Mouse (Mus musculus) gastrocnemius, adult 2 months (tissue): ENCODE measurements around the gene Lhpp. TPM values are rescaled to one million over a fixed set of nuclear protein-coding genes. Genes with fewer than 3 reads are reported as not detected.

Source experiments
- DNase-seq: peaks from one replicate; pipeline ENCODE4 v3.0.0; 2022
- H3K27ac ChIP-seq: fragments of 200-600 bp; 2 replicates; pipeline ENCODE4 v1.8.1; 2022; ENCODE audit warnings: mild to moderate bottlenecking
- H3K4me3 ChIP-seq: fragments of 200-600 bp; 2 replicates; pipeline ENCODE4 v1.8.1; 2022; ENCODE audit warnings: mild to moderate bottlenecking, moderate library complexity
- CTCF ChIP-seq: fragments of 200-600 bp; IDR thresholded peaks from 2 replicates; pipeline ENCODE4 v1.8.1; 2022; ENCODE audit warnings: antibody characterized with exemption, mild to moderate bottlenecking, moderate library complexity
- intact Hi-C: fragments of 180-260 bp; cut with DNase I; formaldehyde crosslinking; loops from one replicate; pipeline ENCODE4 v1.15.1; 2025
- total RNA-seq, 2 experiments: library from RNA; stranded (reverse); gene quantifications; 2 replicates each; pipeline ENCODE4 v1.2.3; 2021

The Lhpp gene
- total RNA-seq, 2 experiments from 2014 or later, result 10.8 to 11.1 TPM

DNA sequence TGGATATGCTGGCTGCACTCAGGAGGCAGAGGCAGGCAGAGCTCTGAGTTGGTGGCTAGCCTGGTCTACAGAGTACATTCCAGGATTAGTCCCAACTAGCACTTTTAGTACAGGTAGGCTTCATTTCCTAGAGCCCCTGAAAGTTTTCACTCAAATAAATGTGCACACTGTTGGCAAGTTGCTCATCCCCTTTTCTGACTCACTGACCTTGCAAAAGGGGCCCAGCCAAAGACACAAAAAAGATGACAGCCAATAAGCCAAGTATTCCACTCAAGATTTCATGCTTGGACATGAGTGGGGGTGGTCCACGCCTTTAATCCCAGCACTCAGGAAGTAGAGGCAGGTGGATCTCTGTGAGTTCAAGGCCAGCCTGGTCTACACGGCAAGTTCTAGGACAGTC lies 29.0 kb upstream of the Lhpp start:
- intact Hi-C loops, result no loop called here
- Histone ChIP-seq H3K4me3 (no peak overlapping the region), H3K27ac (no peak overlapping the region)
- TF ChIP-seq CTCF, result no peak
- DNase-seq, result no peak

DNA sequence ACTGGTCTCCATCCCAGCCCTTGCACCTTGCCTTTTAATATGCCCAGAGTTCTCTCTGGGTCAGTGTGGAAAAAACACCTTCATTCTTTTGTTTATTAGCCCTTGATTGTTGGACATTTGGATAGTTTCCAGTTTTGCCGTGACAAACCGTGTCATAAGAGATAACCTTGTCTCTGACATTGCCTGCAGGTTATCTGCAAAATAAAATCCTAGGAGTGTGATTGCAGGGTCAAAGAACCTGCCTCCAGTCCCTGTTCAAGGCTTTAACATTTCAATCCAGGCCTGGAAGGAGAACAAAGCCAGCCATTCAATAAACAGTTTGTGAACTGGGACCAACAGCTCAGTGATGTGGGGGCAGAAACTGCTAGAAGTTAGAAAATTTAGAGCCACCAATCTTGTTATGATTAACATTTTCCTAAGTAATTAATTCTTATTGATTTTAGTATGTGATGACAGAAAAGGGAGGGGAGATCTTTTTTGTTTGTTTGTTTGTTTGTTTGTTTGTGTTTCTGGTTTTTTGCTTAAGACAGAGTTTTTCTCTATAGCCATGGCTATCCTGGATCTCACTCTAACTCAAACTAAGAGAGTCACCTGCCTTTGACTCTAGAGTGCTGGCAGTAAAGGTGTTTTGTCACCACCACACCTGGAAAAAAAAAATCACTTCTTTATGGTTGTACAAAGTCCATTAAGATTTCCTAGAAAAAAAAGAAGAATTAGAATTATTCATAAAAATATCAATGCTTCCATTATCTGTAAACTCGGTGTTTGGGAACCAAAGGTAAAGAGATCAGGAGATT lies 24.5 kb upstream of the Lhpp start:
- no peak overlapping the region for H3K4me3 ChIP-seq
- no peak for TF ChIP-seq CTCF
- no peak overlapping the region for H3K27ac ChIP-seq
- no peak for DNase-seq
- intact Hi-C loops, result no loop called here

DNA sequence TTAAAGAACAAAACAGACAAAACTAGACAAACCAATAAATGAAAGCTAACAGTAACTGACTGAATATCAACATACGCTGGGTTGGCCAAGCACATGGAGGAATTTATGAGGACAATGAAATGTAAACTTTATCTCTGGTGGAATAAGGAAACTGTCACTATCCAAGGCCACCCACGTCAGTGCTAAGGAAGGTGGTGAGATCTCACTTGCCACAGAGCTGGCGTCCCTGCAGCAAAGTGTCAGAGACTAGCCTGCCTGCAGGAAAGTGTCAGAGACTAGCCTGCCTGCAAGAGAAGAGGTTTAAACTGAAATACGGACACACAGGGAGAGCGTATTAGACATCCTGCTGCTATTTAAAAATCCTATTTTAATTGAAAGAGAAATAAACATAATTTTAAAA lies 23.3 kb upstream of the Lhpp start:
- Histone ChIP-seq H3K4me3 (no peak overlapping the region), H3K27ac (no peak overlapping the region)
- TF ChIP-seq CTCF, result no peak
- intact Hi-C loops, result no loop called here
- DNase-seq, result no peak

DNA sequence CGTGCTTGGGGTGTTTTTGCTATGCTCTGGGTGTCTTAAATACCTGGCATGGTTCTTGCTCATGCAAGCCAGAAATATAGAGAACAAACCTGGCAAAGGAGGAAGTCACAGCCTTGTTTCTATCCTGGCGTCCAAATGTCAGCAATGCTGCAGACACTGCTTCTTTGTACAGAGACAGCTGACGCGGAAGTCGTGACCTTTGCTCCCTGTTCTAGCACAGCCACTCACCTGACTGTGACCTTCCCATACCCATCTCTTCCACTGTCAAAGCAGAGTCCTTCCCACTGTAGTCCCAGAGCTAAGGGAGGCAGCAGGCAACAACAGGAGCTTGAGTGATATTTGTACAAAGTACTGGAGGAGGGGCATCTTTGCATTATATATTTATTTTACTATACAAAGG lies 20.8 kb upstream of the Lhpp start:
- no peak for TF ChIP-seq CTCF
- no peak for DNase-seq
- intact Hi-C loops, result no loop called here
- Histone ChIP-seq H3K4me3 (no peak overlapping the region), H3K27ac (no peak overlapping the region)

DNA sequence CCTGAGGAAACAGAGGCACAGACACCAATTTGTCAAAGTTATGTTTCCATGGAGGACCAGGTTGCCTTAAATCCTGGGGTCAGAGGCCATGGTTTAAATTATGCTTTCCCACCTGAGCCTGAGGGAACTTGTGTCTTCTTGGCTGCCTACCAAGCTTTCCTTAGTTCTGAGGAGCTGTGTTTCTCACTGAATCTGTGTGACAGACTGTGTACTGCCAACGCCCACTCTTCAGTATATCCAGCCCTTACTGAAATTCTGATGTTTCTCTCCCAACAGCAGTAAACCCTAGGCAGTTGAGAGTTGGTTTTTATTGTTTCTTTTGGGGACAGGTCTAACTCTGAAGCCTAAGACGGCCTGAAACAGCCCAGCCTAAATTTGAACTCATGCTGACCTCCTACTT lies 16.7 kb upstream of the Lhpp start:
- intact Hi-C loops, result no loop called here
- no peak for TF ChIP-seq CTCF
- Histone ChIP-seq H3K27ac (no peak overlapping the region), H3K4me3 (no peak overlapping the region)
- DNase-seq, result no peak

DNA sequence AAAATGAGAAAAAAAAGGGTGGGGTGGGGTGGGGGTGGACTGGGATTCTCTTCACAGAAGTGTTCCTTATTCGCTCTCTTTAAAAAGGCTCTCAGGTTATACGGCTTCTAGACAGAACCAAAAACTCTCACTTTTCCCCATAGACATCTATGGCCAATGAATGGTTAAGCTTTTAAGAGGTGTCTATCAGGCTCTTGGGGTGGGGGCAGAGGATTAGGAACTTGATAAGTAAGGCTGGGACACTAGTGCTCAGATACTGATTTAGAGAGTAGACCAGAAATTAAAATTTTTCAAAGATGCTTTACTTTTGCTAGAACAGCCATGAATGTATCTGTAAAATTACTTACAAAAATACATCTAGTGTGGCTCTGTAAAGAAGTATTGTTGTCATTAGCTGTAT lies 16.1 kb upstream of the Lhpp start:
- no peak for DNase-seq
- Histone ChIP-seq H3K27ac (no peak overlapping the region), H3K4me3 (no peak overlapping the region)
- no peak for TF ChIP-seq CTCF
- intact Hi-C loops, result no loop called here

DNA sequence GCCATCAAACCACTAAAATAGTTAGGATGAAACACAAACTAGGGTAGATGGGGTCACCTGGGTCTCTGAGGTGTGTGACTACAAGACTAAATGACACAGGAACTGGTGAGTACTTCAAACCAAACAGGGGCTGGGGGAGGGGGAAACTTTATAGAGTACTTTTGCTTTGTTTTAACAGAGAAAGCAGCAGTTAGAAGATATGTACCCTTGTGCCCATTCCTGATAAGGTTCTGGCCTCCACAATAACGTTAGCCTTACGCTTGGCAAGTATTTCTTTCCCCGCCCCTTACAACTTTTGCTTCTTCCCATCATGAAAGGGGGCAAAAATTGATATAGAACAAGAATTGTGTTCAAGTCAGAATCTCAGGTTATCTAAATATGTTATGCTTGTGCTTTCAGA lies 14.7 kb upstream of the Lhpp start:
- intact Hi-C loops, result no loop called here
- Histone ChIP-seq H3K4me3 (no peak overlapping the region), H3K27ac (no peak overlapping the region)
- no peak for DNase-seq
- no peak for TF ChIP-seq CTCF

DNA sequence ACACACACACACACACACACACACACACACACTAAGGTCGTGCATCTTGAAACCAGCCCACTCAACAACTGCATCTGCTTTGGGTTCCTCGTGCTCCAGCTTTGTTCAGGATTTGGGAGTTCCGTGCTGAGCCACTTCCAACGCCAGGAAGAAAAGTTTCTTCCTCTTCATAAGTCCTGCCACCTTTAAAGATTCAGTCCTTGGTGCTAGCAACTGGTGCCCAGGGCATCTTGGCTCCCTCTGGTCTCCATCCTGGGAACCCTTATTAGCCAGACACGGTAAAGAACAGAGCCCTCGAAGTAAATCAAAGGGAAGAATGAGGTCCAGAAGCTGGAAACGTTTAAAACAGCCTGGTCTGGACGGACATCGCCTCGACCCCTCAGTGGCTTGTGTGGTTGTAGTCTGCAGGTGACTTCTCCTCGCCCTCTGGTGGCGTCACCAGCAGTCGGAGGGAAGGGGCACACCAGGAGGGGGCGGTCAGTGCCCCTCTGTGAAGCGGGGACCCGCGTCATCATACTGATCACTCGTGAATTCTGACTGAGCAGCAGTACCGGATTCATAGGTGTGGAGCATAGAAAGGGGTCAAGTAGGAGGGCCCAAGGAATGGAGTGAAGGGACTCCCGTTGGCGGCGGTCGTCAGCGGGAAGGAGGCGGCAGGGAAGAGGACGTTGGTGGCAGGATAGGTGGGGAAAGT lies 13.7 kb upstream of the Lhpp start:
- no peak for DNase-seq
- peak; percentile 29 for TF ChIP-seq CTCF
- intact Hi-C loops, result no loop called here
- Histone ChIP-seq H3K4me3 (peak overlapping the region; percentile 73), H3K27ac (peak overlapping the region; percentile 35; the same call in 1 of the 2 replicates)

DNA sequence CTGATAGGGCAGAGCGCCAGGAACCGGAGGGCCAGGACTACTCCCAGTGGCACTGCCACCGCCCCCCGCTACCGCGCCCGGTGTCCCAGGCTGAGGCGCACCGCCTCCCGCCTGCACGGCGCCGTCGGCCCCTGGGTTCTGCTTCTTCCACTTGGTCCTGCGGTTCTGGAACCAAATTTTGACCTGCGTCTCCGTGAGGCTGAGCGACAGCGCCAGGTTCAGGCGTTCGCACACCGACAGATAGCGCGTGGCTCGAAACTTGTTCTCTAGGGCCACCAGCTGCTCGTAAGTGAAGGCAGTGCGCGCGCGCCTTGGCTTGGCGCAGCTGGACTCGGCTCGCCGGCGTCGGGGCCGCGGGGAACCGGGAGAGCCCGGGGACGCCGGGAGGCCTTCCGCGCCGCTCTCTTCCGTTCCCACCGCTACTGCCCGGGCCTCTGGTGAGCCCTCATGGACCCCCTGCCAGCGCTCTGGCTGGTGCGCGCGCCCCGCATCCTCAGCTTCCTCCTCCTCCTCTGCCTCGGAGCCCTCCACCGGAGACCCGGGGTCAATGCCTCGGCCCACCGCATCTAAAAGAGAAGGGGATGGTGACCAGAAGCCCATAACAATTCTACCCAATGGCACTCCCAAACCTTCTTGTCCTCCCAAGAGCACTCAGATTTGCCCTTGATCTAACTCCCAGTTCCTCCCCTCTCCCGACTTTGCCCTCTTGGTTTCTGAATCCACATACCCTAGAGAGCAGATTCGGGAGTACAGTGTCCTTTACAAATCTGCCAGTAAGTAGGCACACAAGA lies 13.0 kb upstream of the Lhpp start:
- peak; percentile 69 for DNase-seq
- peak overlapping the region; percentile 35; the same call in 1 of the 2 replicates for H3K27ac ChIP-seq
- TF ChIP-seq CTCF, result no peak
- H3K4me3 ChIP-seq, result peak overlapping the region; percentile 73
- intact Hi-C loops, result no loop called here

DNA sequence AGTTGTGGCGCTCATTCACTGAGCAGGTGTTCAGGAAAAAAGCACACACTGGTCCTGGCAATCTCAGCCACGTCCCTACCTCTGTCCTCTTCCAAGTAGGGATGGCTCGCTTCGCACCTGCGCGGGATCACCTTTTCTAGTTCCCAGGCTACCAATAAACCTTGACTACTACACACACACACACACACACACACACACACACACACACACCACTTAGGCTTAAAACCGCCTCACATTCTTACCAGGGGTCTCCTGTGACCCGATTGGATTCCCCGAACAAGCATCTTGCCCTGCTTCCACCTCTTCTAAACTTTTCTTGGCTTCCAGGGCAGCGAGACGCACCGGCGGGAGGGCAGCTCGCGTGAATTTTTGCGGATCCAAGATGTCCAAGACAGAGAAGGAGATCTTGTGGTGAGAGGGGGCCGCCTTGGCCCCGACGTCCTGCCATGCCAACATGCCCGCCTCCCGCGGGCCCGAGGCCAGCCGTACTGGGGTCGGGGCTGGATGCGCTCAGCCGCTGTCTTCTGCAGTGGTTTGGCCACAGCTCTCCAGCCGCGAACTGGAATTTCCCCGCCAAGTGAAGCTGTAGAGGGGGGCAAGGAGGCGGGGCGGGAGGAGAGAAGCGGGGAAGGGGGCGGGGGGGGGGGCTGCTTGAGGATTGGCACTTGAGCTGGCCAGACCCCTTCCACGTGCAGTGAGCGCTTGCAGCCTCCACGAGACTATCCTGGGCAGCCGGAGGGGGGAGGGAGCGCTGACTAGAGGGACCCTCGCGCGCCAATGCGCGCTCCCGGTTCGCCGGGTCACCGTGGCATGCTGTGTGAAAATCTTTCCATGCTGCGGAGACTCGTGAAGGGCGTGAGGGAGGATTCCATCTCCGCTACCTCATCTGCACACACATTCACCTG lies 11.1 kb upstream of the Lhpp start, which contains the start of gene Nkx1-2:
Gene Nkx1-2 (minus strand): TSS at position 567 of the 905 bp plus-strand sequence.
- TF ChIP-seq CTCF, result no peak
- intact Hi-C loops, result no loop called here
- DNase-seq, result no peak
- Histone ChIP-seq H3K4me3 (peak within 1 kb of the TSS; percentile 61), H3K27ac (no peak within 1 kb of the TSS)

DNA sequence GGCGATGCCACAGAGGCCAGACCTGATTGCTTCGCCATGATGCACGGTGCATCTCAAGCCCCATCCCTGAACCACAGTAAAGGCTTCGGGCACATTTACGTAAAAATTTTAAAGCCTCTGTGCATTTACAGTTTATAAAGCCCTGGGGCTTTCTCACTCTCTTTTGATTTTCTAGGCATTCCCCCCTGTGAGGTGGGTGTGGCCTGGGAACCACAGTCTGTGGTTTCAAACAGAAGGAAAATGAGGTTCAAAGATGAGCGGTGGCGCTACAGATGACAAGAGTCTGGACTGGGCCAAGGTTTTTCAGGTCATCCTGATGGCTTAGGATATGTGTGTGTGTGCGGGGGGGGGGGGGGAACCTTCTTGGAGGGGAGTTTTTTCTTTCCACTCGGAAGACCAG lies 10.4 kb upstream of the Lhpp start:
- no peak for TF ChIP-seq CTCF
- peak overlapping the region; percentile 61 for H3K4me3 ChIP-seq
- no peak overlapping the region for H3K27ac ChIP-seq
- no peak for DNase-seq
- intact Hi-C loops, result loop anchor here (5.0 kb wide), 1 partner anchor 37 kb away; no protein-coding TSS in a partner anchor

DNA sequence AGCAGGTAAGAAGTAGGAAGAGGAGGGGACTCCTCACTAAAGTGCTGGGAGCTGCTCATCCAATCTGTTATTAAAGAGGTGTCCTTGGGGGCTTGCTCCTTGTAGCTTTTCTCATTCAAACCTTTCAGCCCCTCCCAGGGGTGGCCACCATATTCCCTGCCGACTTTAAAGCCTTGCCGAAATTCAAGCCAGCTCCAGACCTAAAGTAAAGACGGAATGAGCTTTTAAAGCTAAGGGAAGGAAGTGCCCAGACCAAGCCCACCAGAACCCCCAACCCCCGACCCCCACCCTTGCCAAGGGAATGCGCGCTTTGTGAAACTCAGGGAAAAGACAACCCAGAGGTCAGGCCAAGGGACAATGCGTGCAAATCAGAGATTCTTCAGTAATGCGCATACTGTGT lies 9.5 kb upstream of the Lhpp start:
- no peak for DNase-seq
- intact Hi-C loops, result loop anchor here (5.0 kb wide), 1 partner anchor 36 kb away; no protein-coding TSS in a partner anchor
- no peak for TF ChIP-seq CTCF
- Histone ChIP-seq H3K27ac (no peak overlapping the region), H3K4me3 (no peak overlapping the region)
